9 mouse cellular contexts compared by ENCODE assay signal in genomic region chr12:83072181-83072887, GRCm38 (mm10).
DNase-seq lines count a peak whose midpoint lies in the region; ATAC-seq and TF ChIP-seq lines count a peak whose summit lies in the region.
"Had no signal": no experiment of that assay in that cellular context is flagged by ENCODE, and none has a peak within 500 bp of the region (broad histone marks: within the 10 kb centered on the region; RNA-seq: fewer than 3 reads in every experiment).

No protein-coding gene starts in this region.

- H3K27me3 ChIP-seq in heart, embryonic 10.5 days (ENCODE audit: insufficient read depth, poor library complexity, severe bottlenecking) = no peaks in the 10 kb centered on the region
- H3K27me3 ChIP-seq in liver, embryonic 15.5 days = no peaks in the 10 kb centered on the region

- no peak for TF ChIP-seq POLR2A in lung, adult 2 months (IDR thresholded peaks at IDR 0.05; ENCODE audit: borderline replicate concordance, extremely low read depth, low read depth, low read length)

- peak; percentile 62 for ATAC-seq in liver, embryonic 15.5 days (ENCODE audit: insufficient read depth)

- no peak overlapping the region for H3K4me3 ChIP-seq in lung, adult 2 months (replicated peaks; ENCODE audit: extremely low read depth, low read depth, low read length)
- H3K4me3 ChIP-seq in heart, embryonic 10.5 days = peak overlapping the region; percentile 28
- peak overlapping the region; percentile 37 for H3K4me3 ChIP-seq in liver, embryonic 15.5 days (replicated peaks)
- H3K4me3 ChIP-seq: myocyte had no signal

- 0 out of 2 replicates have a peak, but pooled peaks cover 2% of the 10 kb centered on the region for H3K4me1 ChIP-seq in lung, adult 2 months (ENCODE audit: control insufficient read depth, insufficient read depth, low read length)
- H3K4me1 ChIP-seq in heart, embryonic 10.5 days = peaks cover 52% of the 10 kb centered on the region
- peaks cover 61% of the 10 kb centered on the region for H3K4me1 ChIP-seq in liver, embryonic 15.5 days (replicated peaks)

- no peak for TF ChIP-seq CTCF in lung, adult 2 months (IDR thresholded peaks at IDR 0.05; ENCODE audit: insufficient read depth, low read length)

- peak; percentile 24 for DNase-seq in lung, postnatal 10 days
- DNase-seq in lung, adult 2 months = no peak
- peak; percentile 47 for DNase-seq in cerebellum, adult 8-10 months
- DNase-seq in heart, embryonic 10.5 days (ENCODE audit: low spot score) = peak; percentile 83
- DNase-seq in adrenal gland, adult 18-20 months (ENCODE audit: low spot score in 2 of 2) = no peak
- DNase-seq in urinary bladder, postnatal 4 days (ENCODE audit: low spot score in 2 of 2) = no peak
- DNase-seq in kidney, postnatal 4 days = no peak

- peak overlapping the region; percentile 76 for H3K4me2 ChIP-seq in liver, embryonic 15.5 days

- peak overlapping the region; percentile 68 for H3K9ac ChIP-seq in liver, embryonic 15.5 days

- peak overlapping the region; percentile 88 for H3K27ac ChIP-seq in heart, embryonic 10.5 days
- peak overlapping the region; percentile 98 for H3K27ac ChIP-seq in liver, embryonic 15.5 days (replicated peaks)

- 30% methylated on average over 3 of the region's 3 CpGs for WGBS in lung, adult 2 months
- WGBS in heart, embryonic 10.5 days = 6% methylated on average over 3 of the region's 3 CpGs
- 4% methylated on average over 3 of the region's 3 CpGs for WGBS in liver, embryonic 15.5 days (ENCODE audit: insufficient replicate concordance)

- H3K9me3 ChIP-seq in heart, embryonic 10.5 days = no peaks in the 10 kb centered on the region
- no peaks in the 10 kb centered on the region for H3K9me3 ChIP-seq in liver, embryonic 15.5 days (replicated peaks)

- H3K36me3 ChIP-seq in heart, embryonic 10.5 days = no peaks in the 10 kb centered on the region
- H3K36me3 ChIP-seq in liver, embryonic 15.5 days (replicated peaks) = no peaks in the 10 kb centered on the region

Comparison
In these comparisons a context has a peak if more than half of its experiments do, and no peak if none do; other contexts are left out.
1. DNase-seq: peak in lung, postnatal 10 days (single experiment), cerebellum, adult 8-10 months (single experiment) and heart, embryonic 10.5 days (single experiment); none in lung, adult 2 months (single experiment), adrenal gland, adult 18-20 months (0 of 2), urinary bladder, postnatal 4 days (0 of 2) and kidney, postnatal 4 days (0 of 2).